Mouse (Mus musculus) heart, embryonic 15.5 days (tissue): ENCODE data around the gene Srgap2. TPM values are rescaled to one million over a fixed set of nuclear protein-coding genes. Genes with fewer than 3 reads are reported as not detected.

ENCODE experiments used
- ATAC-seq: fragments of 200-750 bp; cut with Nextera tagmentation; replicated peaks from 2 replicates; pipeline ENCODE4 v1.8.0; 2017; ENCODE audit warnings: low read depth, moderate TSS enrichment; ENCODE audit not compliant: insufficient number of reproducible peaks, insufficient read depth, low FRiP score
- H3K27ac ChIP-seq: fragments of 300-500 bp; sonication (generic); 2 replicates; pipeline ENCODE4 v1.5.1; 2015; ENCODE audit warnings: mild to moderate bottlenecking, inconsistent platforms
- H3K27me3 ChIP-seq: fragments of 300-500 bp; sonication (generic); 2 replicates; pipeline ENCODE4 v1.6.1; 2015; ENCODE audit warnings: inconsistent platforms
- H3K36me3 ChIP-seq: fragments of 300-500 bp; sonication (generic); 2 replicates; pipeline ENCODE4 v1.6.1; 2015; ENCODE audit warnings: mild to moderate bottlenecking, inconsistent platforms
- H3K4me1 ChIP-seq: fragments of 300-500 bp; sonication (generic); replicated peaks from 2 replicates; pipeline ENCODE4 v1.6.1; 2015; ENCODE audit warnings: inconsistent platforms
- H3K4me2 ChIP-seq: fragments of 300-500 bp; sonication (generic); 2 replicates; pipeline ENCODE4 v1.6.1; 2015; ENCODE audit warnings: inconsistent platforms, mild to moderate bottlenecking, moderate library complexity
- H3K4me3 ChIP-seq: fragments of 300-500 bp; sonication (generic); 2 replicates; pipeline ENCODE4 v1.5.1; 2015; ENCODE audit warnings: mild to moderate bottlenecking, inconsistent platforms
- H3K9ac ChIP-seq: fragments of 300-500 bp; sonication (generic); 2 replicates; pipeline ENCODE4 v1.6.1; 2015; ENCODE audit warnings: mild to moderate bottlenecking, inconsistent platforms
- H3K9me3 ChIP-seq: fragments of 300-500 bp; sonication (generic); replicated peaks from 2 replicates; pipeline ENCODE4 v1.6.1; 2016; ENCODE audit warnings: inconsistent platforms
- WGBS: fragments of 180-500 bp; shearing (Covaris S2); methylation state at CpG from one replicate; pipeline ENCODE4 v1.1.7; 2015; ENCODE audit warnings: mixed read lengths; 5-methylcytosine and 5-hydroxymethylcytosine counted together
- polyA plus RNA-seq: library from polyadenylated mRNA; unstranded; fragments of >200 nt; fragmentation: Nextera tagmentation; extraction: Ambion mirVana; gene quantifications from 2 replicates; pipeline ENCODE4 v1.2.1, GENCODE M21; 2015

Srgap2 gene
- polyA plus RNA-seq, 1 experiment from 2014 or later, result 10.0 TPM

DNA sequence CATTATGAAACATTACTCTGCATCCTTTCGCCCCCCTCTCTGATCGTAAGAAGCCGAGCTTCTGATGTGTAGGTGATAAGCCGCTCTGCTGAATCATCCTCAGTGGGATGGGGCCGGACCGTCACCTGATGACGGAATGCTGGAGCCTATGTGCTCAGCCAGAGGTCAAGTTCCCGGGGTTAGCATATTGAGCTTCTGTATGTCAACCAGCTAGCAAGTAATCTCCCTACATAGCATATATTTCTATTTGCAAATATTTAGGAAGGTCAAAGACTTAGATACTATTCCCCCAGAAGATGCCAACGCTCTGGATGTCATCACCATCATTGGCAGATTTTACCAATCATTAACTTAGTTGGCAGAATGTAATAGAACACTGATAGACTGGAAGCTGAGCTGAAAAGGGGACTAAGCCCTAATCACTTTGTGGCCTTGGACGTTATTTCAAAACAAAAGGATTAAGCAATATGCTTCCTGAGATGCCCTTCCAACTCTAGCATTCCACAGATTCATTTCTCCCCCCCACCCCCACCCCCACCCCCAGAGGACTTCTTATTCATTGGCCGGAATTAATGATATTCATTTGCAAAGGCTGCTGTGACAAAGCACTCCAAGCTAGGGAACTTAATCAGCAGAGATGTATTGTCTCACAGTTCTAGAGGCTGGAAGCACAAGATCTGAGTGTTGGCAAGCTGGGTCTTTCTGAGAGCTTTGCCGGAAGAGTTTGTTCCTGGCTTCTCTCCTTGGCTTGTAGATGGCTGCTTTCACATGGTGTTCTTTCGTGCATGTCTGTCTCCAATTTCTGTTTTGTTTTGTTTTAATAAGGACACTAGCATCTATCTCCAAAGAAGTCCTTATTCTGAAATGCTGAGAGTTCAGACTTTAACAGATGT is 19.9 kb upstream of the Srgap2 start:
- Histone ChIP-seq H3K9me3 (no peaks in the 10 kb centered on the region), H3K9ac (no peak overlapping the region), H3K4me1 (peaks cover 6% of the 10 kb centered on the region), H3K4me2 (no peak overlapping the region), H3K27me3 (no peaks in the 10 kb centered on the region), H3K27ac (no peak overlapping the region), H3K36me3 (no peaks in the 10 kb centered on the region), H3K4me3 (no peak overlapping the region)
- ATAC-seq, result no peak
- 68% methylated on average over 13 of the region's 13 CpGs for WGBS

DNA sequence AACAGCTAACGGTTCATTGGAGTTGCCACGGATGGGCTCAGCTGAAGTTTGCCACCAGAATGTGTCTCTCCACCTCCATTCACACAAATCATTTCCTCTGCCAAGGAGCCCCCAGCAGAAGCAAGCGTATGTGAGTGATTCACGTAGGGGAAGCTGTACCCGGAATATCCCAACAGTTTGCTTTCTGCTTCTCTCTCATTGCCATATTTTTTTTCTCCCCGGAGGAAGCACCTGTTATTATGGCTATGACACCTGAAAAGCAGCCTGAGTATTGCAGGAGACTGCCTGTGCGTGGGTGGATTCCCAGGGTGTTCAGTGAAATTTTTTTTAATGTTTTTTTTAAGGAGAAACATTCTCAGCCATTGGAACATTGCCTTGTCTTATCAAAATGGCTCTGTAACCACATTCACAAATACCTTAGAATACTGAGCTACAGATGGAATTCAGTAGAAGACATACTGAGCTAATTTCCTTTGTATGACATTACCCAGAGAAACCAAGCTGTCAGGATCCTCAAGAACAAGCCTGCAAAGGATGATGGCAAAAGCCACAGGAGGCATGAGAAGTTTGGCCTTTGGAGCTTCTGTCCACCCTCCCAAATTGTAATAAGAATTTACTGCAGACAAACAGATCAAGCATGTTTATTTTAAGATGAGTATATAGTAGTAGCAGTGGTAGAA is 16.9 kb upstream of the Srgap2 start:
- no peaks in the 10 kb centered on the region for H3K36me3 ChIP-seq
- H3K27ac ChIP-seq, result no peak overlapping the region
- ATAC-seq, result no peak
- no peak overlapping the region for H3K4me3 ChIP-seq
- no peak overlapping the region for H3K4me2 ChIP-seq
- H3K27me3 ChIP-seq, result no peaks in the 10 kb centered on the region
- WGBS, result 70% methylated on average over 7 of the region's 7 CpGs
- no peaks in the 10 kb centered on the region for H3K9me3 ChIP-seq
- peaks cover 6% of the 10 kb centered on the region for H3K4me1 ChIP-seq
- H3K9ac ChIP-seq, result no peak overlapping the region

DNA sequence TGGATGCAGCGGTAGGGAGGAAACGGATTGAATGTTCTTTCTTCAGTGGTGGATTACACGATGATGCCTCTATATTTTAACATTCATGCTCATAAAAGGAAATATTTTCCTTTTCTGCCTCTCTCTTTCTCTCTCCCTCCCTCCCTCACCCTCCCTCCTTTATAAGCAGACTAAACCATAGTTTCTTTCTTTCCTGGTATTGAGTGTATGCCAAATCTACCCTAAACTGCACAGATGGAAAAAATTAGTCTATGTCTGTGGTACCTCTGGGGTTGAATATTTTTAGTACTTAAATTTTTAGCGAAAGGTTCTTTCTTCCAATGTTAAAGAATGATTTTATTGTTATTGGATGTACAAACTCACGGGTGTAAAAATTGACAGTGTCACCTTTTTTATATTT is 14.8 kb upstream of the Srgap2 start:
- no peak overlapping the region for H3K4me2 ChIP-seq
- 73% methylated on average over 5 of the region's 5 CpGs for WGBS
- H3K4me1 ChIP-seq, result no peaks in the 10 kb centered on the region
- ATAC-seq, result no peak
- no peaks in the 10 kb centered on the region for H3K36me3 ChIP-seq
- H3K4me3 ChIP-seq, result no peak overlapping the region
- H3K27me3 ChIP-seq, result no peaks in the 10 kb centered on the region
- H3K27ac ChIP-seq, result no peak overlapping the region
- no peak overlapping the region for H3K9ac ChIP-seq
- no peaks in the 10 kb centered on the region for H3K9me3 ChIP-seq

DNA sequence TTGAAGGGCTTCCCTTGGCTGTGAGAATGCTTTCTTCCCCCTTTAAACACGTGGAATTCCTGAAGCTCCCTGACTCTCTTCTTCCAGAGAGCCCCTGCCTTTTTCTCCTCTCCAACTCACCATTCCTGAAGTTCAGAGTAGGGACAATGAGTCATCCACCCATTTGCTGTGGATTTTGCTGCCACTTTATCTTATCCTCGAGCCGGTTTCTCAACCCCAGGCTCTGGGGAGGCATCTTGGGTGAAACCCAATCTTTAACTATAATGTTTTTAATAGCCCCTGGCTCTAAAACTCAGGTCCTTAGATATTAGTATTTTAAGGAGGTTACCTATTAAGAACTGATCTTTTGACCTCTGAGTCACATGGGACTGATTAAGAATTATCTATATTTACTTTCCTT is 14.3 kb upstream of the Srgap2 start:
- Histone ChIP-seq H3K27ac (no peak overlapping the region), H3K9ac (no peak overlapping the region), H3K27me3 (no peaks in the 10 kb centered on the region), H3K9me3 (no peaks in the 10 kb centered on the region), H3K4me2 (no peak overlapping the region), H3K4me1 (no peaks in the 10 kb centered on the region), H3K4me3 (no peak overlapping the region), H3K36me3 (no peaks in the 10 kb centered on the region)
- no peak for ATAC-seq
- WGBS, result 19% methylated on average over 3 of the region's 3 CpGs

DNA sequence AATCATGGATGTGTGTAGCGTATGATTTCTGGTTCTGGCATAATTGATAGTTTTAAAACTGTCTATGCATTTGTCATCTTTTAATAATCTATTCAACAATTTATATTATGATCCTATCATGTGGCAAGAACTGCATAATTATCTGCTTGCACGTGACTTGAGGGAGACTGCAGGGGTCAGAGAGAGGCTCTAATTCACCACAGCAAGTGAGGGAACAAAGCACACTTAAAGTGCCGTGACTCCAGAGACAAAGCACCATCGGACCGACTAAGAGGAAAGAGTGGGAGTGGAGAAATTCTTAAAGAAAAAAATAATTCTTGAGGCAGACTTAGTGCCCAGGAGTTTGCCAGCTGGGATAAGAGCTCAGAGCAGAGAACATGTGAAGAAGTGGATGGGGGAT is 13.6 kb upstream of the Srgap2 start:
- H3K27ac ChIP-seq, result no peak overlapping the region
- H3K4me2 ChIP-seq, result no peak overlapping the region
- no peak overlapping the region for H3K9ac ChIP-seq
- H3K9me3 ChIP-seq, result no peaks in the 10 kb centered on the region
- H3K36me3 ChIP-seq, result no peaks in the 10 kb centered on the region; the same call in 1 of the 2 replicates
- no peaks in the 10 kb centered on the region for H3K4me1 ChIP-seq
- 67% methylated on average over 5 of the region's 5 CpGs for WGBS
- no peaks in the 10 kb centered on the region for H3K27me3 ChIP-seq
- no peak for ATAC-seq
- no peak overlapping the region for H3K4me3 ChIP-seq

DNA sequence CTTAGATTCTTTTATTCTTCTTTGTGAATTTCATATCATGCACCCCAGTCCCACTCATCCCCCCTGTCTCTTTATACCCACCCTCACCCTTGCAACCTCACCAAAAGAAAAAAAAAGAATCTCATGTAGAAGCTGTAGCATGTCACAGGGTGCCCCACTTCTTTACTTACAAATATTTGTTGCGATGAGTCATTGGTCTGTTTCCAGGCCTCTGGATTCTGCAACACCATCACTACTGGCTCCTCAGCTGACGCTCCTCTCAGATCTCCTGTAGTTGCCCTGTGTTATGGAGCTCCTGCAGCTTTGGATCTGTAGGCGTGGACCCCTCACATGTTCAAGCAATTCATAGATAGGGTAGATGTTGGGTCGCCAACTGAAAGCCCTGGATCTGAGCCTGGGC is 12.6 kb upstream of the Srgap2 start:
- H3K4me3 ChIP-seq, result no peak overlapping the region
- no peak for ATAC-seq
- no peak overlapping the region for H3K9ac ChIP-seq
- no peaks in the 10 kb centered on the region for H3K9me3 ChIP-seq
- H3K27ac ChIP-seq, result no peak overlapping the region
- 78% methylated on average over 4 of the region's 4 CpGs for WGBS
- H3K36me3 ChIP-seq, result no peaks in the 10 kb centered on the region; the same call in 1 of the 2 replicates
- no peaks in the 10 kb centered on the region for H3K4me1 ChIP-seq
- H3K4me2 ChIP-seq, result no peak overlapping the region
- no peaks in the 10 kb centered on the region for H3K27me3 ChIP-seq

DNA sequence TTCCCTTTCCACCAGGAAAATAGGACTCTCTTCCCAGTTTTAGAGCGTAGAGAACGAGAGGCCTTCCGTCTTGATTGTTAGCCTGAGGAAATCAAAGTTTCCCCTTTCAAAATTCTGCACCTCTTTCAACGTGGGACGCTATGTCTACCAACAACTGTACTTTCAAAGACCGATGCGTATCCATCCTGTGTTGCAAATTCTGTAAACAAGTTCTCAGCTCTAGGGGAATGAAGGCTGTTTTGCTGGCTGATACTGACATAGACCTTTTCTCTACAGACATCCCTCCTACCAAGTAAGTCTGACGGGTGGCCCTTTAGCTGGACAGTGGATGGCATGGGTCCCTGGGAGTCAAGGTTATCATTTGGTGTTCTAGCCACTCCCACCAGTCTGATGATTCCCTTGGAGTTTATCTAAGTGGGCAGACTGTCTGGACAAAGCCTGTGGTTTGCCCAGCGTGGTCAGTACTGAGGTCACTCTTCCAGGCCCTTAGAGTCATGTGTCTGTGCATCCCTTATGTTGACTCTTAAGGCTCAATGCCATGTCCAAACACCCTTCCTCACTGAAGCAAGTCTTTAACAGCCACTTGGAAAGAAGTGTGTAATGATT is 1.5 kb upstream of the Srgap2 start:
- ATAC-seq, result no peak
- WGBS, result under 1% methylated on average over 9 of the region's 9 CpGs

DNA sequence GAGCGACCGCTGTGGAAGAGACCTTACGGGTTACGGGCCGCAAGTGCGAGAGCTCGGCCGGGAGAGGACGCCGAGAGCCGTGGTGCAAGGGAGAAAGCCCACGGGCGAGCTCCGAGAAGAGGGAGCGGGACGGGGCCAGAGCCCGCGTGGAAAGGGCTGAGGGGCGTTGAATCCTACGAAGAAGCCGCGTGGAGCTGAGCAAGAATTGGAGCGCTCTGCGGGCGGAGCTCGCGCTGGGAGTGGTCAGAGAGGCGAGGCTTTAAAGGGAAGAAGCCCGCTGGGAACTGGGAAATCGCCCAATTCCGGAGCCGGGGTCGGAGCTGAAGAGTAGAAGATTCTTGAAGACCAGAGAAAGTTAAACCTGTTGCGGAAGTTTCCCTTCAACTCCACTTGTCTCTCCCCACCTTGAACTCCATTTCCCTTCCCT is 942 bp upstream of the Srgap2 start:
- H3K36me3 ChIP-seq, result no peaks in the 10 kb centered on the region
- ATAC-seq, result no peak
- peak overlapping the region; percentile 92 for H3K4me2 ChIP-seq
- H3K4me3 ChIP-seq, result peak overlapping the region; percentile 80
- H3K4me1 ChIP-seq, result peaks cover 37% of the 10 kb centered on the region
- no peaks in the 10 kb centered on the region for H3K9me3 ChIP-seq
- H3K27me3 ChIP-seq, result no peaks in the 10 kb centered on the region
- H3K27ac ChIP-seq, result peak overlapping the region; percentile 89
- 0% methylated on average over 34 of the region's 34 CpGs for WGBS
- peak overlapping the region; percentile 69 for H3K9ac ChIP-seq

More for the DNA sequence above, 1.5 kb upstream of the Srgap2 start:
- H3K4me1 ChIP-seq, result peaks cover 31% of the 10 kb centered on the region
- no peaks in the 10 kb centered on the region for H3K9me3 ChIP-seq
- peak overlapping the region; percentile 80 for H3K4me3 ChIP-seq
- H3K4me2 ChIP-seq, result peak overlapping the region; percentile 92
- H3K9ac ChIP-seq, result peak overlapping the region; percentile 69
- H3K36me3 ChIP-seq, result no peaks in the 10 kb centered on the region
- peak overlapping the region; percentile 89 for H3K27ac ChIP-seq
- H3K27me3 ChIP-seq, result no peaks in the 10 kb centered on the region

DNA sequence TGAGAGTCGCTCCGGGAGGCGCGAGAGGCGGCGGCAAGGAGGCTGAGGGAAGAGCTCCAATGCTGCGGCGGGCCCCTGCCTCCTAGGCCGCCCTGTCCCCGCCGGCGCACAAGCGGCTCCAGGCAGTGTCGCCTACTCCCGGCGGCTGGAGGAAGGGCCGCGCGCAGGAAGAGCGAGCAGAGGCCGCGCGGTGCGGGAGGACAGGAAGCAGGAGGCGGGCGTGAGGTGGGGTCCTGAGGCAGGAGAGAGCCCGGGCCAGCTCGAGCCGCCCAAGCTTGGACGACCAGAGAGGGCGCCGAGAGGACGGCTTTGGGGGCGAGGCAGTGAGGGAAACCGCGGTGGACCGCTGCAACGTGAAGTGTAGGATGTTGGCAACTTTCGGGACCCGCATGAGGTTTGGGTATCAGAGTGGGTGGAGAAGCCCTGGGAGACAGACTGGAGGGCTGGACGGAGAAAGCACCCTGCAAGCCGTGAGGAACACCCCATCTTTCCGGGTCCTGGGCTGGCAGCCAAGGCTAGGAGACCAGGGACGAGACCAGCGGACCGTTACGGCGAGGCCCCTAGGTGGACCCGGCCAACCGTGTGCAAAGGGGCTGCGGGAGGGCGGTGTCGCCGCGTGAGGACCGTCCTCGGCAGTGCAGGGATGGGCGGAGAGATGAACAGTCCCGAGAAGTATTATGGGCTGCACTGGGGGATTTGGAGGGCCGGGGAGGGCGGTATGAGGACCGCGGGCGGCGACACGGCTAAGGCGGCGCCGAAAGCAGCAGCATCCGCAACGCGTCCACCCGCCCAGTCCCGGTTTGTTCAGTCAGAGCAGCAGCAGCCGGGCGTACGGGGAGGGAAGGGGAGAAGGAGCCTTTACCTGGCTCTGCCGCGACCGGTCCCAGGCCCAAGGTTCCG is 531 bp downstream of the Srgap2 start:
- peak overlapping the region; percentile 80 for H3K4me3 ChIP-seq
- no peaks in the 10 kb centered on the region for H3K27me3 ChIP-seq
- H3K4me1 ChIP-seq, result peaks cover 46% of the 10 kb centered on the region
- peak overlapping the region; percentile 75 for H3K9ac ChIP-seq
- H3K9me3 ChIP-seq, result no peaks in the 10 kb centered on the region
- no peaks in the 10 kb centered on the region for H3K36me3 ChIP-seq
- peak overlapping the region; percentile 96 for H3K27ac ChIP-seq
- under 1% methylated on average over 80 of the region's 81 CpGs for WGBS
- peak; percentile 21 for ATAC-seq
- peak overlapping the region; percentile 94 for H3K4me2 ChIP-seq

DNA sequence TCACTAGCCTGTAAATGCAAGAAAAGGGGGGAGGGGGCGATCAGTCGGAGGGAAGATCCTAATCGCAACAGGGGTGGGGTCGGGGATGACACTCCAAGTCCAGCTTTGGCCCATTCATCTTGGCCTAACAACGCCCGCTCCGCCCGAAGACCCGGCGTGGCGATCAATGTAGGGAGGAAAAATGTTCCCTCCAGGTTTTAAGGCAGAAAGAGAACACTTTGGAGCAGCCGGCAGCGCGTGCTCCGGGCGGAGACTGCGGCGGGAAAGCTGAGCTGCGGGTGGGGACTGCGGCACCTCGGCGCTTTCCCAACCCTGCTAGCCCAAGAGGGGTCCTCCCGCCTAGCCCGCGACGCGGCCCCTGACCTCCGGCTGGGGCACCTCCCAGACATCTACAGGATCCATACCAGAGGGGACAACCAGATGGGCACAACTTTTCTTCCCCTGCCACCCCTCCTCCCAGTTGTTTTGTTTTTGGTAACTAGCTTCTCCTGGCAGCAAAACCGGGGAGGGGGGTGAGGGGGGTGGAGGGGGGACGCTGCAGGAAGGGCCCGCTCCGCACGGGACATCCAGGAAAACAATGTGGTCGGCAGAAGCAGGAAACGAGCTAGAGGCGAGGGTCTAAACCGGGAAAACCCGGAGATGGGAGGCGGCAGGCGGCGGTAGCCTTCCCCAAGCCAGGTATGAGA is 1.4 kb downstream of the Srgap2 start:
- H3K27ac ChIP-seq, result peak overlapping the region; percentile 96
- H3K4me1 ChIP-seq, result peaks cover 51% of the 10 kb centered on the region
- peak overlapping the region; percentile 75 for H3K9ac ChIP-seq
- ATAC-seq, result no peak
- WGBS, result under 1% methylated on average over 41 of the region's 41 CpGs
- H3K9me3 ChIP-seq, result no peaks in the 10 kb centered on the region
- peak overlapping the region; percentile 80 for H3K4me3 ChIP-seq
- H3K27me3 ChIP-seq, result no peaks in the 10 kb centered on the region
- H3K4me2 ChIP-seq, result peak overlapping the region; percentile 94
- H3K36me3 ChIP-seq, result no peaks in the 10 kb centered on the region
